Mouse (Mus musculus): ENCODE data around the gene Tssk1. TPM values are rescaled to one million over a fixed set of nuclear protein-coding genes. Genes with fewer than 3 reads are reported as not detected.

Gene Tssk1
- 0.13 TPM for polyA plus RNA-seq (2021)

- ChIA-PET POLR2A (no interaction called here), CTCF (no interaction called here)
- TF ChIP-seq CTCF (IDR thresholded peaks at IDR 0.05) = no peak
- in situ Hi-C loops (cut with MboI; ENCODE audit: low pct_unique_long_range_greater_than_20kb) = no loop called here
- H3K27me3 ChIP-seq = no peaks in the 10 kb centered on the region
- no peak for DNase-seq (ENCODE audit: low read depth, low spot score)
- ATAC-seq = no peak
These were observed at the start of gene Tssk1 for GRCm38 (mm10) chr16:17893923-17894322. Gene Tssk1, plus strand, starts transcription at chr16:17894223.

GRCm38 (mm10) chr16:17848431-17848830 is 45.6 kb upstream of the Tssk1 start:
- no peaks in the 10 kb centered on the region for H3K27me3 ChIP-seq
- in situ Hi-C loops (cut with MboI; ENCODE audit: low pct_unique_long_range_greater_than_20kb) = no loop called here
- no peak for DNase-seq (ENCODE audit: low read depth, low spot score)
- ChIA-PET CTCF (interaction anchor here (1.0 to 6.7 kb wide), 15 partner anchors 14 to 199 kb away, joined by 3 to 45 read pairs (median 5); partner anchors contain the start of gene Klhl22), POLR2A (interaction anchor here (0.8 to 1.1 kb wide), 2 partner anchors 36 to 104 kb away, joined by 3 to 4 read pairs; no protein-coding TSS in a partner anchor)
- ATAC-seq = no peak
- no peak for TF ChIP-seq CTCF (IDR thresholded peaks at IDR 0.05)

GRCm38 (mm10) chr16:17848928-17849327 is 45.1 kb upstream of the Tssk1 start:
- H3K27me3 ChIP-seq = no peaks in the 10 kb centered on the region
- DNase-seq (ENCODE audit: low read depth, low spot score) (no peak), ATAC-seq (peak; percentile 47)
- POLR2A ChIA-PET = interaction anchor here (0.8 to 1.1 kb wide), 2 partner anchors 37 to 105 kb away, joined by 3 to 4 read pairs; no protein-coding TSS in a partner anchor
- no peak for TF ChIP-seq CTCF (IDR thresholded peaks at IDR 0.05)
- in situ Hi-C loops (cut with MboI; ENCODE audit: low pct_unique_long_range_greater_than_20kb) = no loop called here
- CTCF ChIA-PET = interaction anchor here (0.9 to 6.7 kb wide), 22 partner anchors 8 to 200 kb away, joined by 3 to 45 read pairs (median 5); partner anchors contain the start of genes Car15, Klhl22 and Med15

- POLR2A ChIA-PET = interaction anchor here (0.6 to 1.1 kb wide), 4 partner anchors 13 to 105 kb away, joined by 3 to 4 read pairs (median 4); no protein-coding TSS in a partner anchor
- no peak for ATAC-seq
- H3K27me3 ChIP-seq = no peaks in the 10 kb centered on the region
- in situ Hi-C loops (cut with MboI; ENCODE audit: low pct_unique_long_range_greater_than_20kb) = no loop called here
- no peak for DNase-seq (ENCODE audit: low read depth, low spot score)
- no peak for TF ChIP-seq CTCF (IDR thresholded peaks at IDR 0.05)
- CTCF ChIA-PET = interaction anchor here (0.9 to 6.7 kb wide), 23 partner anchors 8 to 200 kb away, joined by 3 to 45 read pairs (median 5); partner anchors contain the start of genes Car15, Klhl22 and Med15
These were observed 44.5 kb upstream of the Tssk1 start for GRCm38 (mm10) chr16:17849486-17849885.

- no peaks in the 10 kb centered on the region for H3K27me3 ChIP-seq
- ATAC-seq = no peak
- in situ Hi-C loops (cut with MboI; ENCODE audit: low pct_unique_long_range_greater_than_20kb) = no loop called here
- no peak for TF ChIP-seq CTCF (IDR thresholded peaks at IDR 0.05)
- POLR2A ChIA-PET = no interaction called here
- no peak for DNase-seq (ENCODE audit: low read depth, low spot score)
- CTCF ChIA-PET = interaction anchor here (0.9 to 6.7 kb wide), 5 partner anchors 7 to 123 kb away, joined by 3 to 45 read pairs (median 7); partner anchors contain the start of gene Car15
These were observed 42.7 kb upstream of the Tssk1 start for GRCm38 (mm10) chr16:17851331-17851730.

GRCm38 (mm10) chr16:17851860-17852259 is 42.2 kb upstream of the Tssk1 start:
- H3K27me3 ChIP-seq = no peaks in the 10 kb centered on the region
- ATAC-seq = no peak
- ChIA-PET POLR2A (no interaction called here), CTCF (interaction anchor here (1.7 to 6.7 kb wide), 4 partner anchors 8 to 124 kb away, joined by 3 to 45 read pairs (median 16); no protein-coding TSS in a partner anchor)
- TF ChIP-seq CTCF (IDR thresholded peaks at IDR 0.05) = no peak
- no peak for DNase-seq (ENCODE audit: low read depth, low spot score)
- in situ Hi-C loops (cut with MboI; ENCODE audit: low pct_unique_long_range_greater_than_20kb) = no loop called here

- no peaks in the 10 kb centered on the region for H3K27me3 ChIP-seq
- ChIA-PET POLR2A (no interaction called here), CTCF (interaction anchor here (0.7 to 1.7 kb wide), 2 partner anchors 9 to 11 kb away, joined by 3 to 5 read pairs; no protein-coding TSS in a partner anchor)
- no peak for TF ChIP-seq CTCF (IDR thresholded peaks at IDR 0.05)
- in situ Hi-C loops (cut with MboI; ENCODE audit: low pct_unique_long_range_greater_than_20kb) = no loop called here
- DNase-seq (ENCODE audit: low read depth, low spot score) (no peak), ATAC-seq (no peak)
These were observed 40.8 kb upstream of the Tssk1 start for GRCm38 (mm10) chr16:17853263-17853662.

- POLR2A ChIA-PET = no interaction called here
These were observed 36.9 kb upstream of the Tssk1 start for GRCm38 (mm10) chr16:17857157-17857556.

GRCm38 (mm10) chr16:17858592-17858991 is 35.4 kb upstream of the Tssk1 start:
- in situ Hi-C loops (cut with MboI; ENCODE audit: low pct_unique_long_range_greater_than_20kb) = no loop called here
- no peak for ATAC-seq
- POLR2A ChIA-PET = no interaction called here
- TF ChIP-seq CTCF (IDR thresholded peaks at IDR 0.05) = peak; percentile 70
- CTCF ChIA-PET = interaction anchor here (0.8 kb wide), 1 partner anchor 9 kb away, joined by 3 read pairs; no protein-coding TSS in a partner anchor
- no peak for DNase-seq (ENCODE audit: low read depth, low spot score)
- no peaks in the 10 kb centered on the region for H3K27me3 ChIP-seq

More at GRCm38 (mm10) chr16:17857157-17857556, 36.9 kb upstream of the Tssk1 start:
- DNase-seq (ENCODE audit: low read depth, low spot score) (no peak), ATAC-seq (no peak)
- in situ Hi-C loops (cut with MboI; ENCODE audit: low pct_unique_long_range_greater_than_20kb) = no loop called here
- CTCF ChIA-PET = interaction anchor here (1.0 kb wide), 1 partner anchor 8 kb away, joined by 3 read pairs; no protein-coding TSS in a partner anchor
- no peaks in the 10 kb centered on the region for H3K27me3 ChIP-seq
- TF ChIP-seq CTCF (IDR thresholded peaks at IDR 0.05) = no peak

GRCm38 (mm10) chr16:17865293-17865692 is 28.7 kb upstream of the Tssk1 start:
- no peaks in the 10 kb centered on the region for H3K27me3 ChIP-seq
- POLR2A ChIA-PET = interaction anchor here (0.6 kb wide), 1 partner anchor 52 kb away, joined by 3 read pairs; no protein-coding TSS in a partner anchor
- in situ Hi-C loops (cut with MboI; ENCODE audit: low pct_unique_long_range_greater_than_20kb) = no loop called here
- DNase-seq (ENCODE audit: low read depth, low spot score) = no peak
- CTCF ChIA-PET = interaction anchor here (1.2 to 1.3 kb wide), 2 partner anchors 12 to 16 kb away, joined by 5 read pairs; no protein-coding TSS in a partner anchor
- TF ChIP-seq CTCF (IDR thresholded peaks at IDR 0.05) = no peak
- no peak for ATAC-seq

GRCm38 (mm10) chr16:17865770-17866169 is 28.3 kb upstream of the Tssk1 start:
- ATAC-seq = no peak
- DNase-seq (ENCODE audit: low read depth, low spot score) = no peak
- in situ Hi-C loops (cut with MboI; ENCODE audit: low pct_unique_long_range_greater_than_20kb) = no loop called here
- TF ChIP-seq CTCF (IDR thresholded peaks at IDR 0.05) = no peak
- POLR2A ChIA-PET = interaction anchor here (0.6 kb wide), 1 partner anchor 53 kb away, joined by 3 read pairs; no protein-coding TSS in a partner anchor
- H3K27me3 ChIP-seq = no peaks in the 10 kb centered on the region
- CTCF ChIA-PET = interaction anchor here (5.3 kb wide), 1 partner anchor 15 kb away, joined by 26 read pairs; no protein-coding TSS in a partner anchor

Measured in Patski (cell line).